Mouse (Mus musculus) midbrain, embryonic 16.5 days (tissue): ENCODE data around the gene Esyt1. TPM values are rescaled to one million over a fixed set of nuclear protein-coding genes. Genes with fewer than 3 reads are reported as not detected.

Source experiments
- ATAC-seq: fragments of 200-750 bp; cut with Nextera tagmentation; 2 replicates; pipeline ENCODE4 v1.8.0; 2017; ENCODE audit warnings: moderate TSS enrichment
- H3K27ac ChIP-seq: fragments of 300-500 bp; sonication (generic); 2 replicates; pipeline ENCODE4 v1.5.1; 2014; ENCODE audit warnings: mild to moderate bottlenecking, low read length, mixed read lengths
- H3K27me3 ChIP-seq: fragments of 300-500 bp; sonication (generic); 2 replicates; pipeline ENCODE4 v1.6.1; 2014; ENCODE audit warnings: low read depth, low read length, mixed read lengths; ENCODE audit not compliant: control insufficient read depth, insufficient read depth
- H3K36me3 ChIP-seq: fragments of 300-500 bp; sonication (generic); 2 replicates; pipeline ENCODE4 v1.6.1; 2014; ENCODE audit warnings: mild to moderate bottlenecking, low read length, moderate library complexity, mixed read lengths; ENCODE audit not compliant: control insufficient read depth, insufficient read depth
- H3K4me1 ChIP-seq: fragments of 300-500 bp; sonication (generic); 2 replicates; pipeline ENCODE4 v1.6.1; 2014; ENCODE audit warnings: mild to moderate bottlenecking, low read length, mixed read lengths; ENCODE audit not compliant: control insufficient read depth, insufficient read depth
- H3K4me2 ChIP-seq: fragments of 300-500 bp; sonication (generic); 2 replicates; pipeline ENCODE4 v1.6.1; 2014; ENCODE audit warnings: mild to moderate bottlenecking, low read length, mixed read lengths
- H3K4me3 ChIP-seq: fragments of 300-500 bp; sonication (generic); 2 replicates; pipeline ENCODE4 v1.5.1; 2014; ENCODE audit warnings: low read depth, mild to moderate bottlenecking, low read length, moderate library complexity, mixed read lengths
- H3K9ac ChIP-seq: fragments of 300-500 bp; sonication (generic); 2 replicates; pipeline ENCODE4 v1.6.1; 2014; ENCODE audit warnings: low read depth, low read length, mixed read lengths
- H3K9me3 ChIP-seq: fragments of 300-500 bp; sonication (generic); replicated peaks from 2 replicates; pipeline ENCODE4 v1.6.1; 2014; ENCODE audit warnings: mild to moderate bottlenecking, low read length, mixed read lengths; ENCODE audit not compliant: control insufficient read depth, poor library complexity, severe bottlenecking
- WGBS: fragments of 180-500 bp; shearing (Covaris S2); extraction: QIAGEN DNeasy Blood & Tissue Kit; methylation state at CpG from one replicate; pipeline ENCODE4 v1.1.7; 2014; 5-methylcytosine and 5-hydroxymethylcytosine counted together
- polyA plus RNA-seq: library from polyadenylated mRNA; unstranded; fragments of >200 nt; fragmentation: Nextera tagmentation; extraction: Ambion mirVana; gene quantifications from 2 replicates; pipeline ENCODE4 v1.2.1, GENCODE M21; 2015

Gene Esyt1
- polyA plus RNA-seq, 1 experiment from 2014 or later = 8.9 TPM

DNA sequence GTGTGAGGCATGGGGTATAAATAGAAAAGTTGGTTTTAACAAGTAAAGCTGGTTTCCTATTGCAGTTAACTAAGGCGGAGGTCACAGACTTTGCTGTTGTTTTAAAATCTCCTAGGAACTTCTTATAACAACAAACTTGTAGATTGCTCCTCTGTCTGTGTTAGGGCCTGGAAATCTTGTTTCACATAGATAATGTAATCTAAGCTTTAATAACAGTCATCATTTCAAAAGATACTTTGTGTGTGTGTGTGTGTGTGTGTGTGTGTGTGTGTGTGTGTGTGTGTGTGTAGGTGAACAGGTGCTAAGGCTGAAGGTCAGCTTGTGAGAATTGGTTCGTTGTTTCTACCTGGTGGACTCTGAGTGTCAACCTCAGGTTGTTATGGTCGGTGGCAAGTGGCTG lies 21.7 kb downstream of the Esyt1 start:
- no peak overlapping the region for H3K4me3 ChIP-seq
- no peaks in the 10 kb centered on the region for H3K27me3 ChIP-seq
- no peak overlapping the region for H3K9ac ChIP-seq
- no peak overlapping the region for H3K27ac ChIP-seq
- H3K36me3 ChIP-seq = peaks cover 2% of the 10 kb centered on the region; the same call in 1 of the 2 replicates
- no peaks in the 10 kb centered on the region for H3K9me3 ChIP-seq
- peaks cover 5% of the 10 kb centered on the region; the same call in 1 of the 2 replicates for H3K4me1 ChIP-seq
- no peak for ATAC-seq
- no peak overlapping the region for H3K4me2 ChIP-seq
- 93% methylated on average over 3 of the region's 3 CpGs for WGBS

DNA sequence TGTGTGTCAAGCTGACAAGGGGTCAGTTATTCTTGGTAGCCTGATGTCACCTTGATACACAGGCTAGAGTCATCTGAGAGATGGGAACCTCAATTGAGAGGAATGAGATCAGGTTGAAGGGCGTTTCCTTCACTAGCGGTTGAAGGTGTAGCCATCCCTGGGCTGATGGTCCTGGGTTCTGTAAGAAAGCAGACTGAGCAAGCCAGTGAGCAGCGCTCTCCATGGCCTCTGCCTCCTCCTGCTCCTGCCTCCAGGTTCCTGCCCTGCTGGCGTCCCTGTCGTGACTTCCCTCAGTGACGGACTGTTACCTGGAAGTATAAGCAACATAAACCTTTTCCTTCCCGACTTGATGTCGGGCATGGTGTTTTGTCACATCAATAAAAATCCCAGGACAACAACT lies 22.1 kb downstream of the Esyt1 start:
- no peak for ATAC-seq
- no peak overlapping the region for H3K27ac ChIP-seq
- WGBS = 75% methylated on average over 8 of the region's 8 CpGs
- no peak overlapping the region for H3K9ac ChIP-seq
- H3K27me3 ChIP-seq = no peaks in the 10 kb centered on the region
- H3K9me3 ChIP-seq = no peaks in the 10 kb centered on the region
- H3K36me3 ChIP-seq = peaks cover 2% of the 10 kb centered on the region; the same call in 1 of the 2 replicates
- H3K4me3 ChIP-seq = no peak overlapping the region
- peaks cover 5% of the 10 kb centered on the region; the same call in 1 of the 2 replicates for H3K4me1 ChIP-seq
- no peak overlapping the region for H3K4me2 ChIP-seq

DNA sequence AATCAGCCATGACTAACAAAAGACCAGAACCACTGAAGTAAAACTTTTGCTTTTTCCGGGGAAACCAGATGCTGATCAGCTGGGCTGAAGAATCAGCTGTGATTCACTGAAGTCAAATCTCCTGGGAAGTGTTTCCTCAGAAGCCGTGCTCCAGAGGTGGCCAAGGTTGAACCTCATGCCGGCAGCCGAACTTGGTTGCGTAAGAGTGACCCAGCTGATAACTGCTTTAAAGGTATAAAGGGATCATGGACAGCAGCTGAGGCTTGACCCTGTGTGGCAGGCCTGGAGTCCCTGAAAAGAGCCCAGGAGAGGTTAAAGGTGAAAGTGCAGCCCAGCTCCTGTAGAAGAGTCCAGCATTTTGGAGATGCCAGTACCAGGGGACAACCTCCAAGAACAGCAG lies 23.3 kb downstream of the Esyt1 start:
- Histone ChIP-seq H3K4me3 (no peak overlapping the region), H3K27ac (no peak overlapping the region), H3K4me2 (no peak overlapping the region), H3K9me3 (no peaks in the 10 kb centered on the region), H3K27me3 (no peaks in the 10 kb centered on the region), H3K4me1 (peaks cover 10% of the 10 kb centered on the region), H3K36me3 (no peaks in the 10 kb centered on the region), H3K9ac (no peak overlapping the region)
- ATAC-seq = no peak
- 78% methylated on average over 5 of the region's 5 CpGs for whole genome bisulfite sequencing

DNA sequence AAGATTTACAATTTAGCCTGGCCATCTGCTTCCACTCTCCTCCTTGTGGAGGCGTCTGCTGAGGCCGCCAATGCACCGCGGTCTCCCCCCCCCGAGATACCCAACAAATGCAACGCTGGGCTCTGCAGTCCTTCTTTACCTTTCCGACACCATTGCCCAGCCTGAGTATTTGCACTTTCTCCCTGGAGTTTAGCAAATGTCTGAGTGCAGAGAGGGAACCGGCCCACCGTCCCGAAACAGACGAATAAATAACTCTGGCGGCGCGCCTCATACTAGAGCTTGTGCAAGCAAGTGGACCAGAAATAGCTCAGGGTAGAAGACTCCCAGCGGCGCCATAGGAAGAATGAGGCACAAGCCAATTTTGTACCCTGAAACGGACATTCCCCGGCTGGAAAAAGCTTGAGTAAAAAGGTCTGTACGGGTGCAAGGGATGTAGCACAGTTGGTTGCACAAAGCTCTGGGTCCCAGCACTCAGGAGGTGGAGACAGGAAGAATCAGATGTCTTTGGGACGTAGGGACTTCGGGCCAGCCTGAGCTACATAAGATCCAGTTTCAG lies 26.5 kb downstream of the Esyt1 start:
- H3K9me3 ChIP-seq = no peaks in the 10 kb centered on the region
- H3K27me3 ChIP-seq = no peaks in the 10 kb centered on the region
- ATAC-seq = peak; percentile 28; the same call in 1 of the 2 replicates
- H3K9ac ChIP-seq = peak overlapping the region; percentile 50
- WGBS = 1% methylated on average over 21 of the region's 21 CpGs
- H3K27ac ChIP-seq = peak overlapping the region; percentile 76
- H3K4me3 ChIP-seq = peak overlapping the region; percentile 69
- peak overlapping the region; percentile 85 for H3K4me2 ChIP-seq
- peaks cover 15% of the 10 kb centered on the region for H3K4me1 ChIP-seq
- no peaks in the 10 kb centered on the region for H3K36me3 ChIP-seq

DNA sequence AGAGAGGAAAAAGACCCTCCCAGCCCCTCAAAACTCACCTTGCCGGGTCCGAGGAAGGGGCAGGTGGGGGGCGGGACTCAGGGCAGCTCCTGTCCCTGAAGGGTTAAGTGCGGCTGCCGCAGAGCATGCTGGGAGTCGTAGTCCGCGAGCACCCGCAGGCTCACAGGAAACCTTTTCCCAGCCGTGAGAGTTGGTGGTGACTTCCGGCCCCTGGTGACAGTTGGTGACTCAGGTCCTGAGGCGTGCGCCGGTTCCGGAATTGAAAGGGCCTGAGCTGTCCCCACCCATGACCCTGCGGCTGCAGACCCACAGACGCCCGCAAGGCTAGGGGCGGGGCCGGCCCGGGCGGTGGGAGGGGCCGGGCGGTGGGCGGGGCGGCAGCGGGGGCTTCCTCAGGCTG lies 27.1 kb downstream of the Esyt1 start, which contains the start of gene Myl6b:
Gene Myl6b (minus strand): TSS at position 96 of the 400 bp plus-strand sequence.
- Histone ChIP-seq H3K4me1 (peaks cover 15% of the 10 kb centered on the region), H3K27ac (peak within 1 kb of the TSS; percentile 76), H3K4me2 (peak within 1 kb of the TSS; percentile 85), H3K36me3 (no peaks in the 10 kb centered on the region), H3K4me3 (peak within 1 kb of the TSS; percentile 69), H3K9ac (peak within 1 kb of the TSS; percentile 50), H3K27me3 (no peaks in the 10 kb centered on the region), H3K9me3 (no peaks in the 10 kb centered on the region)
- ATAC-seq = peak; percentile 74
- WGBS = under 1% methylated on average over 27 of the region's 27 CpGs

DNA sequence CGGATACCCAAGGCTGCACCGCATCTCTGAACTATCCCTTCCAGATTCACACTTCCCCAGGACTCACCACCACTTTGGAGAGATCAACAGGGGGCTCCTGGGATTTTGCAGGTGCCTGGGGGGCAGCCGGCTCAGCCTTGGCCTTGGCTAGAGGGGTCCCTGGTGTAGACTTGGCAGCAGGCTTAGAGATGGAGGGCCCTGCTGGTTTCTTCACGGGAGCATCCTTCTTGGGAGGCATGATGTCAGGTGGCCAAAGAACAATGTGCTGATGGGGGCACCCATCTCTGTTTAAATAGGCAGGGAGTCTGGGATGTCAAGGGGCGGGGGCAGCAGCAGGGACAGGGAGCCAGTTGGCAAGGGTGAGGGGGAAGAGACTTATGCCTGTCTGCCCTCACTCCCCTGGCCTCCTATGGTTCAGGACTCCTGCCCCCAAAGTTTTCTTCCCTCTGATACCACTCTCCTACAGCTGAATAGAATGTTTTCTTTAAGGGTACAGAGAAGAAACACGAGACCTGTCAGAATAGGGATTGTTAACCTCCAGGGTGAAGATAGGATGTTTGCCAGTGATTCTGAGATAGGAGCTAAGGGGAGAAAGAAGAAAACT lies 28.4 kb downstream of the Esyt1 start:
- no peak overlapping the region for H3K9ac ChIP-seq
- peak overlapping the region; percentile 5; the same call in 1 of the 2 replicates for H3K4me2 ChIP-seq
- no peaks in the 10 kb centered on the region for H3K36me3 ChIP-seq
- 44% methylated on average over 6 of the region's 6 CpGs for WGBS
- no peak overlapping the region for H3K4me3 ChIP-seq
- H3K27me3 ChIP-seq = no peaks in the 10 kb centered on the region
- no peaks in the 10 kb centered on the region for H3K9me3 ChIP-seq
- H3K27ac ChIP-seq = no peak overlapping the region
- H3K4me1 ChIP-seq = peaks cover 17% of the 10 kb centered on the region
- ATAC-seq = no peak

DNA sequence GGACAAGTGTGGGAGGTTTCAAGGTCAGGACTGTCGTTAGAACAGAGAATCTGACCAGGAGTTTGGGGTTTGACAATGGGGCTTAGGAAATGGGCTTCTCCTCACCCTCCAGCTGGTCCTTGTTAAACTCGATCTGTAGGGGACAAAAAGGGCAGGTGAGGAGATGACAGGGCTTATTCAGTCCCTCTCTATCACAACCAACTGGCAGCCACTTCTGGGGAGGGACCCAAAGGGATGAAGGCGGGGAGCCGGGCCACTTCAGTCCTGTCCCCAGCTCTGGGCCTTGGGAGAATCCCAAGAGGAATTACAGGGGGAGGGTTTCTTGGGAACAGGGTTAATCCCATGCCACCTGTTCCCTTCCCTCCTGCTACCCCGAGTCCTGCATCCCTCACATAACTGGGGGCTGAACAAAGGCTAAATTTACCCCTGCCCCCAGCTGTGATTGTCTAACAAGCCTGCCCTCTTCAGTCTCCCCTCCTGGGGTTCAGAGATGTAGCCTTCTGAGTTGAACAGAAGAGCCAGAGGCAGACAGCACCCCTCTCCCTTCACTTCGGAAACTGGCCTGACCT lies 29.1 kb downstream of the Esyt1 start:
- peaks cover 1% of the 10 kb centered on the region; the same call in 1 of the 2 replicates for H3K36me3 ChIP-seq
- 0 out of 2 replicates have a peak overlapping the region, but pooled peaks have one; percentile 13 for H3K9ac ChIP-seq
- no peak overlapping the region for H3K4me3 ChIP-seq
- no peak for ATAC-seq
- H3K27ac ChIP-seq = no peak overlapping the region
- H3K27me3 ChIP-seq = no peaks in the 10 kb centered on the region
- WGBS = 20% methylated on average over 6 of the region's 6 CpGs
- peaks cover 24% of the 10 kb centered on the region for H3K4me1 ChIP-seq
- no peaks in the 10 kb centered on the region for H3K9me3 ChIP-seq
- H3K4me2 ChIP-seq = no peak overlapping the region

DNA sequence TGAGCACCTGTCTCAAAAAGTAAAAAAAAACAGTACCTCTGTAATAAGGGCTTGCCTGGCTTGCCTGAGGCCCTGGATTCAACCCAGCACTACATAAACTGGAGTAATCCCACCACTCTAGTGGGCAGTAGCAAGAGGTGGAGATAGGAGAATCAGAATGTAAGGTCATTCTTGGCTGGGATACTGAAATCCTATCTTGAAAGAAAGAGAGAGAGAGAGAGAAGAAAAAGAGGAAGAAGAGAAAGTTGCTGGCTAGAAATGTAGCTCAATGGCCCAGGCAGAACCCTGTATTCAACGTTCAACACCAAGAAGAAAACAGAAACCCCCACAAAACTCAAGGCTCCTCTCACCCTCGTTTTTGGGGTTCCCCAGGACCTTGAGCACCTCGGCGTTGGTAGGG lies 29.8 kb downstream of the Esyt1 start:
- 74% methylated on average over 4 of the region's 4 CpGs for WGBS
- Histone ChIP-seq H3K9me3 (no peaks in the 10 kb centered on the region), H3K9ac (no peak overlapping the region), H3K4me2 (no peak overlapping the region), H3K27me3 (no peaks in the 10 kb centered on the region), H3K36me3 (peaks cover 8% of the 10 kb centered on the region), H3K4me3 (no peak overlapping the region), H3K27ac (no peak overlapping the region), H3K4me1 (peaks cover 31% of the 10 kb centered on the region)
- ATAC-seq = no peak

DNA sequence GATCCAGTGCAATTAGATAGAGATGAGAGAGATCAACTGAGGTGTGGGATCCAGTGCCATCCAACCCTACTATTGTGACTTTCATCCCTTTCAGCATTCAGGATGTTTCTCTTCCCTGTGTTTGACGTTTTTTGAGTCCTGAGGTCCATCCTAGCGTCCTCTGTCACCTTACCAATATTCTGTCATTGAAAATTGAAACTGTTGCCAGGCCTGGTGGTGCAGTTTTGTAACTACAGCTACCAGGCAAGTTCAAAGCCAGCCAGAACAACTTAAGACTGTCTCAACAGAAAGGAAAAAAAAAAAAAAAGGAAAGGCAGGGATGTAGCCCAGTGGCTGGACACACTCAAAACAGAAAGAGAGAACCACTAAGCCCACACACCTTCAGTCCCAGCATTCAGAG lies 30.4 kb downstream of the Esyt1 start:
- no peaks in the 10 kb centered on the region for H3K9me3 ChIP-seq
- no peak overlapping the region for H3K9ac ChIP-seq
- peaks cover 36% of the 10 kb centered on the region for H3K4me1 ChIP-seq
- H3K36me3 ChIP-seq = peaks cover 11% of the 10 kb centered on the region
- no peaks in the 10 kb centered on the region for H3K27me3 ChIP-seq
- WGBS = 79% methylated on average over 2 of the region's 2 CpGs
- no peak for ATAC-seq
- H3K4me2 ChIP-seq = no peak overlapping the region; the same call in 1 of the 2 replicates
- no peak overlapping the region for H3K27ac ChIP-seq
- H3K4me3 ChIP-seq = no peak overlapping the region
